Mouse (Mus musculus) urinary bladder, adult 18-20 months (tissue): Measurements from ENCODE around the gene Rhob.

Experiments
- DNase-seq, 2 experiments: peaks; one replicate each; pipeline ENCODE4 v3.0.0; 2022; ENCODE audit warnings: low spot score in 2 of 2, mixed read lengths in 2 of 2

The Rhob gene

GRCm38 (mm10) chr12:8450028-8450427, 49.8 kb downstream of the Rhob start:
- DNase-seq, result no peak
